Mouse (Mus musculus): ENCODE data around the gene Selenoo. TPM values are rescaled to one million over a fixed set of nuclear protein-coding genes. Genes with fewer than 3 reads are reported as not detected.

The Selenoo gene
- polyA plus RNA-seq, 1 experiment from 2014 or later, result 20.7 TPM

- Histone ChIP-seq H3K9me3 (no peaks in the 10 kb centered on the region), H3K4me3 (no peak overlapping the region), H3K36me3 (peaks cover 12% of the 10 kb centered on the region), H3K9ac (no peak overlapping the region), H3K27me3 (peaks cover 74% of the 10 kb centered on the region), H3K4me2 (no peak overlapping the region), H3K27ac (no peak overlapping the region), H3K4me1 (replicated peaks) (peaks cover 26% of the 10 kb centered on the region)
- 76% methylated on average over 6 of the region's 6 CpGs for WGBS
- ATAC-seq (ENCODE audit: low FRiP score), result no peak
Observed at GRCm38 (mm10) chr15:89063536-89063935, 25.3 kb upstream of the Selenoo start.

DNA sequence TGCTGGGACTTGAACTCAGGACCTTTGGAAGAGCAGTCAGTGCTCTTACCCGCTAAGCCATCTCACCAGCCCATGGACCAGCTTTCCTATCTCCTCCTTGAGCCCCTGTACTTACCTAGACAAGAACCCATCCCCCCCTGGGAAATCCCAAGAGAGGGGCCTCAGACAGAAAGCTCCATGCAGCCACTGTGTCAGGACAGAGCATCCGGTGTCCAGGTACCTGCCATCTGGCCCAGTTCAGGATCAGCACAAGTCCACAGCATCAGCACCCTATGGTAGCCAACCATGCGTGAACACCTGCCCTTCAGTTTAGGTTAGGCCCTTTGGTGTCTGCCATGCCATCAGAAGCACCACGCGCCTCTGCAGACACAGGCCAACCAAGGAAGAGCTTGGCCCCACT is 24.0 kb upstream of the Selenoo start:
- H3K4me1 ChIP-seq (replicated peaks), result peaks cover 19% of the 10 kb centered on the region
- no peak overlapping the region for H3K9ac ChIP-seq
- no peak overlapping the region for H3K27ac ChIP-seq
- H3K9me3 ChIP-seq, result no peaks in the 10 kb centered on the region
- H3K4me2 ChIP-seq, result no peak overlapping the region
- no peak for ATAC-seq (ENCODE audit: low FRiP score)
- 98% methylated on average over 5 of the region's 5 CpGs for WGBS
- no peak overlapping the region for H3K4me3 ChIP-seq
- H3K27me3 ChIP-seq, result peaks cover 81% of the 10 kb centered on the region
- peaks cover 24% of the 10 kb centered on the region for H3K36me3 ChIP-seq

GRCm38 (mm10) chr15:89067609-89068008 is 21.3 kb upstream of the Selenoo start:
- Histone ChIP-seq H3K4me2 (no peak overlapping the region), H3K27me3 (peaks cover 71% of the 10 kb centered on the region), H3K9me3 (no peaks in the 10 kb centered on the region), H3K4me1 (replicated peaks) (no peaks in the 10 kb centered on the region), H3K36me3 (peaks cover 26% of the 10 kb centered on the region), H3K9ac (peak overlapping the region; percentile 6; the same call in 1 of the 2 replicates), H3K4me3 (no peak overlapping the region), H3K27ac (no peak overlapping the region)
- no peak for ATAC-seq (ENCODE audit: low FRiP score)
- WGBS, result 31% methylated on average over 35 of the region's 35 CpGs

DNA sequence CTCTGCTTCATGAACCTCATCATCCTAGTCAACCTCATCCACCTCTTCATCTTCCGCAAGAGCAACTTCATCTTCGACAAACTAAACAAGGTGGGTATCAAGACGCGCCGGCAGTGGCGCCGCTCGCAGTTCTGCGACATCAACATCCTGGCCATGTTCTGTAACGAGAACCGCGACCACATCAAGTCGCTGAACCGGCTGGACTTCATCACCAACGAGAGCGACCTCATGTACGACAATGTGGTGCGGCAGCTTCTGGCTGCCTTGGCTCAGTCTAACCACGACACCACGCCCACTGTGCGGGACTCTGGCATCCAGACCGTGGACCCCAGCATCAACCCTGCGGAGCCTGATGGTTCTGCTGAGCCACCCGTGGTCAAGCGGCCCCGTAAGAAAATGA is 20.7 kb upstream of the Selenoo start:
- Histone ChIP-seq H3K4me1 (replicated peaks) (no peaks in the 10 kb centered on the region), H3K4me2 (no peak overlapping the region), H3K27me3 (peaks cover 68% of the 10 kb centered on the region), H3K36me3 (peaks cover 26% of the 10 kb centered on the region), H3K4me3 (no peak overlapping the region), H3K27ac (no peak overlapping the region), H3K9me3 (no peaks in the 10 kb centered on the region), H3K9ac (peak overlapping the region; percentile 6; the same call in 1 of the 2 replicates)
- no peak for ATAC-seq (ENCODE audit: low FRiP score)
- 41% methylated on average over 26 of the region's 26 CpGs for WGBS

GRCm38 (mm10) chr15:89069336-89069840 is 19.5 kb upstream of the Selenoo start:
- Histone ChIP-seq H3K27me3 (peaks cover 62% of the 10 kb centered on the region), H3K9ac (no peak overlapping the region), H3K36me3 (peaks cover 26% of the 10 kb centered on the region), H3K4me2 (no peak overlapping the region), H3K9me3 (no peaks in the 10 kb centered on the region), H3K4me3 (no peak overlapping the region), H3K27ac (no peak overlapping the region), H3K4me1 (replicated peaks) (peaks cover 6% of the 10 kb centered on the region)
- 81% methylated on average over 19 of the region's 19 CpGs for WGBS
- ATAC-seq (ENCODE audit: low FRiP score), result no peak

DNA sequence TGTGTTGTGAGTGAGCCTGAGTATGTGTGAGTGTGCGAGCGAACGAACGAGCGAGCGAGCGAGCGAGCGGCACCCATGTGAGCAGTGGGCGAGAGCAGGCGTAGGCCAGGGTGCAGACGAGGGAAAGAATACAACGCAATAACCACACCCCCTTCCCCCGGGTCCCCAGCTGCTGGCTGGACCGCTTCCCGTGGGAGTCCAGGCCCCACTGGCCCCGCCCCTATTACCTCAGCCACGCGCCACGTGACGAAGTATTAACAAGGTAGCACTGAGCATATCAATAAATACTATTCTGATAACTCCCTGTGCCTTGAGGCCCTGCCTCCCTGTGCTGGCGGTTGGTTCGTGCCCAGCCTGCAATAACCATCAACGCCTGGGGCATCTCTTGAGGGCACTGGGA is 18.3 kb upstream of the Selenoo start:
- Histone ChIP-seq H3K9ac (no peak overlapping the region), H3K9me3 (no peaks in the 10 kb centered on the region), H3K4me3 (no peak overlapping the region), H3K36me3 (peaks cover 26% of the 10 kb centered on the region), H3K27ac (no peak overlapping the region), H3K4me2 (no peak overlapping the region), H3K4me1 (replicated peaks) (peaks cover 19% of the 10 kb centered on the region), H3K27me3 (peaks cover 53% of the 10 kb centered on the region)
- no peak for ATAC-seq (ENCODE audit: low FRiP score)
- 75% methylated on average over 24 of the region's 24 CpGs for WGBS

DNA sequence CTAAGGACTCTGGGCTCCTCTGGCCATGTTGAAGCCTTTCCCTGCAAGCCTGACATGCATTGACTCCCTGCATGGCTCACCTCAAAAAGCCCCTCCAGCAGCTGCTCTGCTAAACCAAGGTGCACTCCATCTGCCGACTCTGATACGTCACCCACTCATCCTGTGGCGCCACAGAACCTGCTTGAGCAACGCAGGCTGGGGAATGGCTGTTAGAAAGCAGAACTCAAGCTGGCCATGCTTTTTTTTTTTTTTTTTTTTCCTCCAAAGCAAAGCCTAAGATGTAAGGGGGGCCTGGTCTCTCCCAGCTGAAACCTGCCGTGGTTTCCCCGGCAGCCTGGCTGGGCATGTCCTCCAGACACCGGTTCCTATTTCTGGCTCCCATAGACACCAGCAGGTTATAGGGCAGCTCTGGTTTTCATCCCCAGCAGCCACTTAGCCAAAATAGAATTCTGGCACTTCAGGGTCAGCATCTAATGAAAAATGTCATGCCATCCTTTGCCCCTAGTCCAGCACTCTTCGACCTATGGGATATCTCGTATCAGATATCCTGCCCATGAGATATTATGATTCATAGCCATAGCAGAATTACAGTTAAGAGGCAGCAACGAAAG is 14.8 kb upstream of the Selenoo start:
- 87% methylated on average over 10 of the region's 10 CpGs for WGBS
- H3K4me2 ChIP-seq, result no peak overlapping the region
- H3K4me3 ChIP-seq, result no peak overlapping the region

DNA sequence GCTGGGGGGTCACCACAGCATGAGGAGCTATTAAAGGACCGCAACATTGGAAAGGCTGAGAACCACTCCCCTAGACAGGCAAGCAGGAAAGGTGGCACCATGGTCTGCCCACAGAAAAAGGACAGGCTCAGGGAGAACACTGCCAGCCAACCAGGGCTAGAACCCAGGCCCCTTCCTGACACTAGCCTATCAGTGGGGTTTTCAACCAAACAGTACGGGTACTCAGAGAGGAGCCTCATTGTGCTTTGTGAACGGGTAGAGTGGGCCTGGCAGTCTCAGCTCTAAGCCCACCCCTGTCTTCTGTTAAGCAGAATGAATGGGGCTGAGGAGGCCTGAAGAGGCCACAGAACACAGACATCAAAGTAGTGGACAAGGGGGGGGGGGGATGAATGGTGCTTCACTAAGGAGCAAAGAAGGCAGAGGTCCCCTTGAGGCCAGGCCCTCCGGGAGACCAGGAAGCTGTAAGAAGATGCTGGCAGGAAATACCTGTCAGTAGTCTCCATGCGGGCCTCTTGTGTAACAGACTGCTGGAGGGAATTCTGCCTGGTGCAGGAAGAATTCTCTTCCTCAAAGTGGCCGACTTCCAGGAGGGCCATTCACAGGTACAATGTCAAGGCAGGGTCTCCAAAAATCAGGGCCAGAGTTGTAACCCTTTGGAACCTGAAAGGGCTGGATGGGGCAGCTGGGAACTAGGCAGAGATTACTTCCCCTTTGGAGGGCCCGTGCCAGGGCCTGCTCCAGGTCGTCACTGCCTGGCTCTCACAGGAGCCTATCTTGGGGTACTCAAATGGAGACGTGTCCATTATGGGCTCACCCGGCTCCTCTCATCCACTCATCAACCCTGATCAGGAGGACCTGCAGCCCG is 14.0 kb upstream of the Selenoo start, which contains the start of gene Trabd:
Gene Trabd, plus strand, starts transcription at position 512 of the 865 bp plus-strand sequence.
- 26% methylated on average over 11 of the region's 11 CpGs for WGBS
- ATAC-seq (ENCODE audit: low FRiP score), result no peak
- Histone ChIP-seq H3K27me3 (peaks cover 11% of the 10 kb centered on the region; the same call in 1 of the 2 replicates), H3K4me2 (peak within 1 kb of the TSS; percentile 95), H3K4me3 (peak within 1 kb of the TSS; percentile 84), H3K9me3 (no peaks in the 10 kb centered on the region), H3K4me1 (replicated peaks) (peaks cover 46% of the 10 kb centered on the region), H3K36me3 (peaks cover 10% of the 10 kb centered on the region), H3K27ac (peak within 1 kb of the TSS; percentile 92), H3K9ac (peak within 1 kb of the TSS; percentile 94)

More for the DNA sequence above, 14.8 kb upstream of the Selenoo start:
- Histone ChIP-seq H3K4me1 (replicated peaks) (peaks cover 46% of the 10 kb centered on the region), H3K36me3 (peaks cover 9% of the 10 kb centered on the region), H3K9ac (peak overlapping the region; percentile 94; the same call in 1 of the 2 replicates), H3K9me3 (no peaks in the 10 kb centered on the region), H3K27ac (peak overlapping the region; percentile 92; the same call in 1 of the 2 replicates), H3K27me3 (peaks cover 18% of the 10 kb centered on the region)
- no peak for ATAC-seq (ENCODE audit: low FRiP score)

GRCm38 (mm10) chr15:89075478-89076147 is 13.3 kb upstream of the Selenoo start:
- peak overlapping the region; percentile 94 for H3K9ac ChIP-seq
- H3K9me3 ChIP-seq, result no peaks in the 10 kb centered on the region
- WGBS, result 0% methylated on average over 24 of the region's 59 CpGs
- H3K27ac ChIP-seq, result peak overlapping the region; percentile 92
- H3K36me3 ChIP-seq, result peaks cover 10% of the 10 kb centered on the region
- peaks cover 46% of the 10 kb centered on the region for H3K4me1 ChIP-seq (replicated peaks)
- H3K4me3 ChIP-seq, result peak overlapping the region; percentile 84
- peak overlapping the region; percentile 95 for H3K4me2 ChIP-seq
- peaks cover 3% of the 10 kb centered on the region; the same call in 1 of the 2 replicates for H3K27me3 ChIP-seq
- peak; percentile 92 for ATAC-seq (ENCODE audit: low FRiP score)

- H3K9me3 ChIP-seq, result no peaks in the 10 kb centered on the region
- peak overlapping the region; percentile 84 for H3K4me3 ChIP-seq
- peak; percentile 76 for ATAC-seq (ENCODE audit: low FRiP score)
- peaks cover 46% of the 10 kb centered on the region for H3K4me1 ChIP-seq (replicated peaks)
- WGBS, result under 1% methylated on average over 26 of the region's 39 CpGs
- no peaks in the 10 kb centered on the region for H3K27me3 ChIP-seq
- H3K27ac ChIP-seq, result peak overlapping the region; percentile 92
- peaks cover 17% of the 10 kb centered on the region for H3K36me3 ChIP-seq
- peak overlapping the region; percentile 95 for H3K4me2 ChIP-seq
- H3K9ac ChIP-seq, result peak overlapping the region; percentile 94
Observed at GRCm38 (mm10) chr15:89076156-89076731, 12.6 kb upstream of the Selenoo start.

DNA sequence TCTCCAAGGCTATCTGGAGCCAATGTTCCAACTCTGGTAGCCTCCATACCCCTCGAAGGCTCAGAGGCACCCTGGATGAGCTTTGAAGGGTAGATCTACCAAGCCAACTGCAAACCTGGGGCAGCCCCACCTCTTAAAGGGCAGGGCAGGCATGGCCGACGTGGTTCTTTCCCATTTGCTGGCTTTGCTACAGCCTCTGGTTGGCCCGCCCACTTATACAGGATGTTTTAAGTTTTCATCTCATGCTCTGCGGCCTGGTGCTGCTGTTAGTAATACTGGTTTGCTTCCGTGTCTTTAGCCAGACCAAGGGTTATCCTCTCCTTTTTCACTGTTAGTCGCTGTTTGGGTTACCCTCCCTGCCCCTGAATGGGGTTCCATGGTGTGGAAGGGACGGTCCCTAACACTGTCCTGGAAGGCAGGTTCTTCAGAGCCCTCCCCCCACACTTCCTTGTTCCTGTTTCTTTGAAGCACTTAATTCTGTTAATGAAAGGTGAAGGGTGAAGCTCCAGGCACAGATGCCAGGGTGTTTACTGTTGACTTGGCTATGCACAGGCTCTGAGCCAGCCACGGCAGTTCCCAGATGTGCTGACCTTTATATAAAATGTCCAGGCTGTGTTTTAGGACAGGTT is 10.6 kb upstream of the Selenoo start:
- H3K9me3 ChIP-seq, result no peaks in the 10 kb centered on the region
- peaks cover 46% of the 10 kb centered on the region for H3K4me1 ChIP-seq (replicated peaks)
- H3K4me3 ChIP-seq, result 0 out of 2 replicates have a peak overlapping the region, but pooled peaks have one; percentile 84
- H3K27ac ChIP-seq, result no peak overlapping the region
- H3K9ac ChIP-seq, result peak overlapping the region; percentile 94
- no peak for ATAC-seq (ENCODE audit: low FRiP score)
- H3K4me2 ChIP-seq, result peak overlapping the region; percentile 95
- no peaks in the 10 kb centered on the region for H3K27me3 ChIP-seq
- H3K36me3 ChIP-seq, result peaks cover 37% of the 10 kb centered on the region
- WGBS, result 78% methylated on average over 9 of the region's 9 CpGs

Measured in hindbrain, embryonic 13.5 days (tissue).